Mouse (Mus musculus) neural tube, embryonic 11.5 days (tissue): ENCODE results near the gene Akap8. TPM values are rescaled to one million over a fixed set of nuclear protein-coding genes. Genes with fewer than 3 reads are reported as not detected.

Experiments
- ATAC-seq: fragments of 200-750 bp; cut with Nextera tagmentation; 2 replicates; pipeline ENCODE4 v1.8.0; 2017; ENCODE audit warnings: moderate number of reproducible peaks, mild to moderate bottlenecking, moderate TSS enrichment, moderate library complexity; ENCODE audit not compliant: insufficient read depth, low FRiP score, low TSS enrichment
- DNase-seq: peaks from one replicate; pipeline ENCODE4 v3.0.0-alpha.2; 2015; ENCODE audit warnings: low spot score
- H3K27ac ChIP-seq: fragments of 300-500 bp; sonication (generic); 2 replicates; pipeline ENCODE4 v1.5.1; 2014; ENCODE audit warnings: low read depth, mild to moderate bottlenecking, low read length
- H3K27me3 ChIP-seq: fragments of 300-500 bp; sonication (generic); 2 replicates; pipeline ENCODE4 v1.6.1; 2014; ENCODE audit warnings: mild to moderate bottlenecking, low read length, mixed read lengths; ENCODE audit not compliant: control insufficient read depth, insufficient read depth
- H3K36me3 ChIP-seq: fragments of 300-500 bp; sonication (generic); 2 replicates; pipeline ENCODE4 v1.6.1; 2014; ENCODE audit warnings: mild to moderate bottlenecking, low read length, moderate library complexity, mixed read lengths; ENCODE audit not compliant: control insufficient read depth, insufficient read depth
- H3K4me1 ChIP-seq: fragments of 300-500 bp; sonication (generic); 2 replicates; pipeline ENCODE4 v1.6.1; 2014; ENCODE audit warnings: low read length, mixed read lengths; ENCODE audit not compliant: control insufficient read depth, insufficient read depth
- H3K4me2 ChIP-seq: fragments of 300-500 bp; sonication (generic); 2 replicates; pipeline ENCODE4 v1.6.1; 2014; ENCODE audit warnings: low read depth, mild to moderate bottlenecking, moderate library complexity
- H3K4me3 ChIP-seq: fragments of 300-500 bp; sonication (generic); 2 replicates; pipeline ENCODE4 v1.5.1; 2014; ENCODE audit warnings: low read depth, low read length
- H3K9ac ChIP-seq: fragments of 300-500 bp; sonication (generic); 2 replicates; pipeline ENCODE4 v1.6.1; 2014; ENCODE audit warnings: mild to moderate bottlenecking, low read length
- H3K9me3 ChIP-seq: fragments of 300-500 bp; sonication (generic); 2 replicates; pipeline ENCODE4 v1.6.1; 2016; ENCODE audit warnings: low read length; ENCODE audit not compliant: control insufficient read depth
- WGBS: fragments of 180-500 bp; shearing (Covaris S2); extraction: QIAGEN DNeasy Blood & Tissue Kit; methylation state at CpG from one replicate; pipeline ENCODE4 v1.1.7; 2014; 5-methylcytosine and 5-hydroxymethylcytosine counted together
- polyA plus RNA-seq: library from polyadenylated mRNA; unstranded; fragments of >200 nt; fragmentation: Nextera tagmentation; extraction: Ambion mirVana; gene quantifications from 2 replicates; pipeline ENCODE4 v1.2.1, GENCODE M21; 2014

Gene Akap8
- polyA plus RNA-seq, result 50.6 and 51.8 TPM in 2 replicates

- peak within 1 kb of the TSS; percentile 94 for H3K27ac ChIP-seq
- H3K4me3 ChIP-seq, result peak within 1 kb of the TSS; percentile 87
- under 1% methylated on average over 82 of the region's 83 CpGs for WGBS
- ATAC-seq (peak; percentile 97), DNase-seq (peak; percentile 99)
- H3K4me1 ChIP-seq, result peaks cover 11% of the 10 kb centered on the region; the same call in 1 of the 2 replicates
- peak within 1 kb of the TSS; percentile 93 for H3K4me2 ChIP-seq
- H3K36me3 ChIP-seq, result peaks cover 19% of the 10 kb centered on the region
- H3K9ac ChIP-seq, result peak within 1 kb of the TSS; percentile 89
- no peaks in the 10 kb centered on the region for H3K27me3 ChIP-seq
- H3K9me3 ChIP-seq, result no peaks in the 10 kb centered on the region
Observed at GRCm38 (mm10) chr17:32320597-32321389, at the start of gene Akap8. Gene Akap8 (minus strand): TSS chr17:32321238.

- Histone ChIP-seq H3K27ac (no peak overlapping the region), H3K9me3 (no peaks in the 10 kb centered on the region), H3K4me2 (peak overlapping the region; percentile 30), H3K4me1 (0 out of 2 replicates have a peak, but pooled peaks cover 2% of the 10 kb centered on the region), H3K27me3 (no peaks in the 10 kb centered on the region), H3K4me3 (0 out of 2 replicates have a peak overlapping the region, but pooled peaks have one; percentile 3), H3K36me3 (no peaks in the 10 kb centered on the region), H3K9ac (no peak overlapping the region)
- 15% methylated on average over 10 of the region's 17 CpGs for WGBS
- no peak for ATAC-seq
- no peak for DNase-seq
Observed at GRCm38 (mm10) chr17:32368991-32369578, 48.0 kb upstream of the Akap8 start.

GRCm38 (mm10) chr17:32367706-32368105 lies 46.7 kb upstream of the Akap8 start:
- no peak overlapping the region for H3K9ac ChIP-seq
- H3K36me3 ChIP-seq, result no peaks in the 10 kb centered on the region
- H3K4me3 ChIP-seq, result no peak overlapping the region
- peaks cover 8% of the 10 kb centered on the region for H3K4me1 ChIP-seq
- no peaks in the 10 kb centered on the region for H3K9me3 ChIP-seq
- H3K27ac ChIP-seq, result no peak overlapping the region
- WGBS, result 93% methylated on average over 11 of the region's 11 CpGs
- DNase-seq (no peak), ATAC-seq (no peak)
- no peaks in the 10 kb centered on the region for H3K27me3 ChIP-seq
- H3K4me2 ChIP-seq, result no peak overlapping the region

- no peak overlapping the region for H3K4me2 ChIP-seq
- no peak overlapping the region for H3K4me3 ChIP-seq
- no peaks in the 10 kb centered on the region for H3K27me3 ChIP-seq
- H3K9ac ChIP-seq, result no peak overlapping the region; the same call in 1 of the 2 replicates
- DNase-seq (no peak), ATAC-seq (no peak)
- H3K27ac ChIP-seq, result no peak overlapping the region
- 81% methylated on average over 1 of the region's 1 CpGs for WGBS
- peaks cover 11% of the 10 kb centered on the region for H3K4me1 ChIP-seq
- H3K36me3 ChIP-seq, result peaks cover 3% of the 10 kb centered on the region
- H3K9me3 ChIP-seq, result no peaks in the 10 kb centered on the region
Observed at GRCm38 (mm10) chr17:32365296-32365695, 44.3 kb upstream of the Akap8 start.

- H3K36me3 ChIP-seq, result peaks cover 5% of the 10 kb centered on the region
- peaks cover 11% of the 10 kb centered on the region for H3K4me1 ChIP-seq
- no peak overlapping the region; the same call in none of the 2 replicates for H3K9ac ChIP-seq
- DNase-seq, result no peak
- peak overlapping the region; percentile 93 for H3K4me3 ChIP-seq
- H3K27ac ChIP-seq, result no peak overlapping the region
- no peaks in the 10 kb centered on the region for H3K9me3 ChIP-seq
- peak; percentile 33 for ATAC-seq
- H3K4me2 ChIP-seq, result peak overlapping the region; percentile 47
- 61% methylated on average over 5 of the region's 5 CpGs for WGBS
- H3K27me3 ChIP-seq, result no peaks in the 10 kb centered on the region
Observed at GRCm38 (mm10) chr17:32364850-32365249, 43.8 kb upstream of the Akap8 start.

- H3K36me3 ChIP-seq, result peaks cover 5% of the 10 kb centered on the region
- no peaks in the 10 kb centered on the region for H3K27me3 ChIP-seq
- peaks cover 11% of the 10 kb centered on the region for H3K4me1 ChIP-seq
- WGBS, result under 1% methylated on average over 37 of the region's 47 CpGs
- peak; percentile 94 for DNase-seq
- H3K9me3 ChIP-seq, result no peaks in the 10 kb centered on the region
- peak overlapping the region; percentile 40; the same call in 1 of the 2 replicates for H3K27ac ChIP-seq
- ATAC-seq, result peak; percentile 92
- H3K9ac ChIP-seq, result peak overlapping the region; percentile 95
- H3K4me3 ChIP-seq, result peak overlapping the region; percentile 93
- peak overlapping the region; percentile 47 for H3K4me2 ChIP-seq
Observed at GRCm38 (mm10) chr17:32364331-32364730, 43.3 kb upstream of the Akap8 start.

GRCm38 (mm10) chr17:32363821-32364301 lies 42.8 kb upstream of the Akap8 start:
- Histone ChIP-seq H3K4me1 (peaks cover 11% of the 10 kb centered on the region), H3K36me3 (peaks cover 9% of the 10 kb centered on the region), H3K27me3 (no peaks in the 10 kb centered on the region), H3K9me3 (no peaks in the 10 kb centered on the region), H3K9ac (peak overlapping the region; percentile 95), H3K4me2 (peak overlapping the region; percentile 69), H3K4me3 (peak overlapping the region; percentile 93), H3K27ac (peak overlapping the region; percentile 40)
- ATAC-seq, result peak; percentile 51
- DNase-seq, result peak; percentile 25
- 0% methylated on average over 25 of the region's 50 CpGs for WGBS

- no peaks in the 10 kb centered on the region for H3K9me3 ChIP-seq
- peaks cover 18% of the 10 kb centered on the region for H3K36me3 ChIP-seq
- WGBS, result 84% methylated on average over 4 of the region's 4 CpGs
- ATAC-seq (no peak), DNase-seq (no peak)
- peak overlapping the region; percentile 93 for H3K4me3 ChIP-seq
- H3K9ac ChIP-seq, result no peak overlapping the region; the same call in 1 of the 2 replicates
- no peaks in the 10 kb centered on the region for H3K27me3 ChIP-seq
- no peak overlapping the region for H3K27ac ChIP-seq
- peaks cover 11% of the 10 kb centered on the region for H3K4me1 ChIP-seq
- H3K4me2 ChIP-seq, result peak overlapping the region; percentile 69
Observed at GRCm38 (mm10) chr17:32362686-32363085, 41.6 kb upstream of the Akap8 start.
